Mouse (Mus musculus) megakaryocyte, embryonic 14.5 days (primary cell): ENCODE data around the gene G3bp2.

Source experiments
- FLI1 ChIP-seq: IDR thresholded peaks from 2 replicates; pipeline ENCODE4 v1.6.1; 2012; ENCODE audit warnings: low read length, inconsistent platforms, mixed read lengths
- GATA1 ChIP-seq: IDR thresholded peaks from 3 replicates; pipeline ENCODE4 v1.6.1; 2012; ENCODE audit warnings: mixed read lengths, low read length, inconsistent platforms, borderline replicate concordance

DNA sequence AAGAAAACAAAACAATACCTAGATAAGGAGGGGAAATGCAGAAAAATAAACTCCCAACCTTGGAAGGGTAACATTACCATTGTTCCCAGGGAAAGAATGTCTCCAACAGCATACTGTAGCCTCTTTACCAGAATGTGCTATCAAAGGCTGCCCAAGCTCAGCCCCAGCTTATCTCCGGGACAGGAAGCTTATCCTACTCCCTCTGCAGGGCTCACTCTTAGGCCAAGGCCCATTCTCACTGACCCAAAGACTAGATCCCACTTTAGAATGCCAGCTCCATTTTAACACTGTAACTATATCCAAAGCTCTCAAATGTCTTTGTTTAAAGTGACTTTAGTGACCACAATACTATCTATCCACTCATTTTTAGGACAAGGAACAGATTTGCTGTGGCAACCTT, 4.2 kb downstream of the G3bp2 start:
- no peak for TF ChIP-seq GATA1
- TF ChIP-seq FLI1 = no peak
